Mouse (Mus musculus) CH12.LX (cell line): ENCODE results near the gene Zfp618. TPM values are rescaled to one million over a fixed set of nuclear protein-coding genes. Genes with fewer than 3 reads are reported as not detected.

Experiments used
- DNase-seq: peaks from one replicate; pipeline ENCODE4 v3.0.0-alpha.2; 2013; ENCODE audit errors: extremely low read depth
- H3K27ac ChIP-seq: 2 replicates; pipeline ENCODE4 v1.5.1; 2012; ENCODE audit warnings: low read depth, mild to moderate bottlenecking, control low read depth, moderate library complexity; ENCODE audit not compliant: insufficient read depth
- H3K27me3 ChIP-seq: replicated peaks from 2 replicates; pipeline ENCODE3; 2012; ENCODE audit warnings: inconsistent platforms
- H3K36me3 ChIP-seq, 2 experiments: replicated peaks in 1 of 2; 2 replicates each; pipeline versions ENCODE3 to v1.6.1; 2012; ENCODE audit warnings: inconsistent platforms in 1 of 2, low read length in 1 of 2, mild to moderate bottlenecking in 1 of 2, mixed read lengths in 1 of 2, moderate library complexity in 1 of 2; ENCODE audit not compliant: control insufficient read depth in 1 of 2, insufficient read depth in 1 of 2
- H3K4me1 ChIP-seq, 2 experiments: 2 replicates each; pipeline ENCODE4 v1.6.1; 2012; ENCODE audit warnings: inconsistent platforms in 1 of 2, moderate library complexity in 1 of 2; ENCODE audit not compliant: insufficient read depth in 2 of 2, control insufficient read depth in 1 of 2
- H3K4me2 ChIP-seq: 2 replicates; pipeline ENCODE4 v1.6.1; 2012; ENCODE audit warnings: low read depth, mild to moderate bottlenecking, control low read depth; ENCODE audit not compliant: poor library complexity, insufficient read depth, severe bottlenecking
- H3K4me3 ChIP-seq, 3 experiments: fragments of 150-350 bp in 1 of 3; sonication (generic) in 1 of 3; replicated peaks in 1 of 3; 2 replicates each; pipeline versions ENCODE3 to v1.5.1; 2011 to 2012; ENCODE audit warnings: low read depth in 2 of 3, low read length in 2 of 3, mild to moderate bottlenecking in 2 of 3, moderate library complexity in 2 of 3, control low read depth in 1 of 3, improper control_type of control experiment in 1 of 3, inconsistent platforms in 1 of 3, mixed read lengths in 1 of 3; ENCODE audit not compliant: poor library complexity in 1 of 3
- H3K79me2 ChIP-seq: replicated peaks from 2 replicates; pipeline ENCODE4 v1.6.1; 2012; ENCODE audit warnings: mild to moderate bottlenecking, moderate library complexity; ENCODE audit not compliant: control insufficient read depth, poor library complexity, insufficient read depth, severe bottlenecking; ENCODE audit errors: extremely low read depth
- H3K9ac ChIP-seq: 2 replicates; pipeline ENCODE4 v1.6.1; 2012; ENCODE audit warnings: low read depth, mild to moderate bottlenecking, control low read depth, moderate library complexity; ENCODE audit not compliant: insufficient read depth
- H3K9me3 ChIP-seq: replicated peaks from 2 replicates; pipeline ENCODE3; 2012; ENCODE audit warnings: low read length, inconsistent platforms, mixed read lengths
- CTCF ChIP-seq, 2 experiments: IDR thresholded peaks in 1 of 2; conservative IDR thresholded peaks in 1 of 2; 2 replicates each; pipeline ENCODE4 v1.5.1; 2011 to 2012; ENCODE audit warnings: low read depth in 2 of 2, low read length in 2 of 2, improper control_type of control experiment in 1 of 2, inconsistent platforms in 1 of 2, mild to moderate bottlenecking in 1 of 2, moderate library complexity in 1 of 2
- E2F4 ChIP-seq: IDR thresholded peaks from 2 replicates; pipeline ENCODE4 v1.6.1; 2011; ENCODE audit warnings: low read depth, low read length, improper control_type of control experiment; ENCODE audit not compliant: insufficient replicate concordance
- ELF1 ChIP-seq: IDR thresholded peaks from 2 replicates; pipeline ENCODE4 v1.6.1; 2014; ENCODE audit warnings: low read depth, mild to moderate bottlenecking, inconsistent platforms, low read length, improper control_type of control experiment
- ETS1 ChIP-seq: conservative IDR thresholded peaks from 2 replicates; pipeline ENCODE4 v1.6.1; 2012; ENCODE audit warnings: low read depth, mild to moderate bottlenecking, inconsistent platforms, low read length, improper control_type of control experiment, moderate library complexity
- IRF4 ChIP-seq: IDR thresholded peaks from 2 replicates; pipeline ENCODE4 v1.6.1; 2014; ENCODE audit warnings: low read depth, mild to moderate bottlenecking, inconsistent platforms, low read length, improper control_type of control experiment
- MAFK ChIP-seq: IDR thresholded peaks from 2 replicates; pipeline ENCODE4 v1.6.1; 2011; ENCODE audit warnings: low read length, improper control_type of control experiment; ENCODE audit not compliant: insufficient replicate concordance
- MAX ChIP-seq: IDR thresholded peaks from 2 replicates; pipeline ENCODE4 v1.6.1; 2011; ENCODE audit warnings: low read length, improper control_type of control experiment
- MAZ ChIP-seq: IDR thresholded peaks from 2 replicates; pipeline ENCODE4 v1.6.1; 2012; ENCODE audit warnings: low read depth, mild to moderate bottlenecking, inconsistent platforms, low read length, improper control_type of control experiment, moderate library complexity
- MEF2A ChIP-seq: IDR thresholded peaks from 2 replicates; pipeline ENCODE4 v1.6.1; 2014; ENCODE audit warnings: low read depth, mild to moderate bottlenecking, inconsistent platforms, low read length, improper control_type of control experiment, borderline replicate concordance
- MYC ChIP-seq: IDR thresholded peaks from 2 replicates; pipeline ENCODE4 v1.6.1; 2011; ENCODE audit warnings: low read depth, mild to moderate bottlenecking, improper control_type of control experiment, low read length
- PAX5 ChIP-seq: IDR thresholded peaks from 2 replicates; pipeline ENCODE4 v1.6.1; 2012; ENCODE audit warnings: low read length, inconsistent platforms, mixed read lengths
- POLR2AphosphoS2 ChIP-seq: IDR thresholded peaks from 2 replicates; pipeline ENCODE4 v1.6.1; 2011; ENCODE audit warnings: low read depth, low read length, improper control_type of control experiment
- RAD21 ChIP-seq: IDR thresholded peaks from 2 replicates; pipeline ENCODE4 v1.6.1; 2011; ENCODE audit warnings: low read depth, mild to moderate bottlenecking, low read length, improper control_type of control experiment, moderate library complexity
- TBP ChIP-seq: conservative IDR thresholded peaks from 2 replicates; pipeline ENCODE4 v1.6.1; 2011; ENCODE audit warnings: low read depth, low read length, improper control_type of control experiment
- TCF12 ChIP-seq: IDR thresholded peaks from 2 replicates; pipeline ENCODE4 v1.6.1; 2014; ENCODE audit warnings: low read depth, mild to moderate bottlenecking, inconsistent platforms, low read length, improper control_type of control experiment
- ZNF384 ChIP-seq: IDR thresholded peaks from 2 replicates; pipeline ENCODE4 v1.6.1; 2012; ENCODE audit warnings: low read depth, low read length, improper control_type of control experiment, inconsistent platforms
- dilution Hi-C: fragments of 300-500 bp; cut with MboI; formaldehyde crosslinking; loops from 2 replicates; pipeline ENCODE4 v1.14.3; 2020; ENCODE audit warnings: low sequenced_read_pairs; ENCODE audit not compliant: extremely low pct_unique_long_range_greater_than_20kb, extremely low pct_ligation_motif_present
- in situ Hi-C: fragments of 300-500 bp; cut with MboI; formaldehyde crosslinking; loops from 3 replicates; pipeline ENCODE4 v1.14.3; 2019; ENCODE audit warnings: low sequenced_read_pairs, low pct_ligation_motif_present, low pct_unique_long_range_greater_than_20kb, mixed read lengths
- polyA plus RNA-seq: library from polyadenylated mRNA; unstranded; fragments of >175 nt; gene quantifications from 2 replicates; pipeline ENCODE4 v1.2.1, GENCODE M21; 2012; ENCODE audit warnings: low read depth; ENCODE audit not compliant: insufficient read length
- total RNA-seq, 2 experiments: library from RNA; depleted of rRNA; stranded (reverse); fragments of 300-350 nt in 1 of 2; fragments of >200 nt in 1 of 2; gene quantifications; 2 replicates each; pipeline ENCODE4 v1.2.3; 2012 to 2014

The Zfp618 gene
- total and polyA plus RNA-seq, 3 experiments, result not detected

- Histone ChIP-seq H3K9me3 (no peaks in the 10 kb centered on the region), H3K27ac (no peak overlapping the region), H3K36me3 (no peaks in the 10 kb centered on the region), H3K4me1 (no peaks in the 10 kb centered on the region), H3K4me3 (no peak overlapping the region), H3K4me2 (no peak overlapping the region), H3K79me2 (no peaks in the 10 kb centered on the region), H3K27me3 (peaks cover 52% of the 10 kb centered on the region), H3K9ac (no peak overlapping the region)
- no peak for DNase-seq
- dilution Hi-C loops, result no loop called here
- in situ Hi-C loops, result no loop called here
- TF ChIP-seq POLR2AphosphoS2 (no peak), IRF4 (no peak), ETS1 (no peak), MEF2A (no peak), E2F4 (no peak), PAX5 (no peak), MAFK (no peak), MAZ (no peak), CTCF (conservative IDR thresholded peaks at IDR 0.05 in 1 of 2, IDR thresholded peaks at IDR 0.05 in 1 of 2; ENCODE audit: low read depth in 2 of 2, low read length in 2 of 2) (no peak), RAD21 (no peak), MYC (no peak), TCF12 (no peak), MAX (no peak), TBP (no peak), ZNF384 (no peak)
Observed at GRCm38 (mm10) chr4:62975541-62975940, 10.2 kb downstream of the Zfp618 start.

- no peak overlapping the region for H3K27ac ChIP-seq
- no peak for TF ChIP-seq ELF1
- no peak for TF ChIP-seq MEF2A
- TF ChIP-seq, all 38 proteins: peak for 0
- Histone ChIP-seq H3K9me3 (no peaks in the 10 kb centered on the region), H3K27me3 (peaks cover 52% of the 10 kb centered on the region), H3K9ac (no peak overlapping the region), H3K36me3 (no peaks in the 10 kb centered on the region), H3K4me2 (no peak overlapping the region), H3K4me3 (no peak overlapping the region), H3K79me2 (no peaks in the 10 kb centered on the region), H3K4me1 (no peaks in the 10 kb centered on the region)
- dilution Hi-C loops (no loop called here), in situ Hi-C loops (no loop called here)
- DNase-seq, result no peak
Observed at GRCm38 (mm10) chr4:62977454-62977853, 12.1 kb downstream of the Zfp618 start.
